Mouse (Mus musculus): Measurements from ENCODE around the gene Vps18. TPM values are rescaled to one million over a fixed set of nuclear protein-coding genes. Genes with fewer than 3 reads are reported as not detected.
A peak's percentile ranks its signal among the peaks of the same experiment; 100 is the strongest.

The Vps18 gene
- total RNA-seq, 2 experiments from 2014 or later, result 29.3 to 31.3 TPM

- DNase-seq, result no peak
- intact Hi-C loops (cut with DNase I), result no loop called here
Observed at GRCm38 (mm10) chr2:119318043-119318710, 29.6 kb downstream of the Vps18 start.

- no peak for DNase-seq
- intact Hi-C loops (cut with DNase I), result no loop called here
Observed at GRCm38 (mm10) chr2:119320571-119320970, 32.0 kb downstream of the Vps18 start.

DNA sequence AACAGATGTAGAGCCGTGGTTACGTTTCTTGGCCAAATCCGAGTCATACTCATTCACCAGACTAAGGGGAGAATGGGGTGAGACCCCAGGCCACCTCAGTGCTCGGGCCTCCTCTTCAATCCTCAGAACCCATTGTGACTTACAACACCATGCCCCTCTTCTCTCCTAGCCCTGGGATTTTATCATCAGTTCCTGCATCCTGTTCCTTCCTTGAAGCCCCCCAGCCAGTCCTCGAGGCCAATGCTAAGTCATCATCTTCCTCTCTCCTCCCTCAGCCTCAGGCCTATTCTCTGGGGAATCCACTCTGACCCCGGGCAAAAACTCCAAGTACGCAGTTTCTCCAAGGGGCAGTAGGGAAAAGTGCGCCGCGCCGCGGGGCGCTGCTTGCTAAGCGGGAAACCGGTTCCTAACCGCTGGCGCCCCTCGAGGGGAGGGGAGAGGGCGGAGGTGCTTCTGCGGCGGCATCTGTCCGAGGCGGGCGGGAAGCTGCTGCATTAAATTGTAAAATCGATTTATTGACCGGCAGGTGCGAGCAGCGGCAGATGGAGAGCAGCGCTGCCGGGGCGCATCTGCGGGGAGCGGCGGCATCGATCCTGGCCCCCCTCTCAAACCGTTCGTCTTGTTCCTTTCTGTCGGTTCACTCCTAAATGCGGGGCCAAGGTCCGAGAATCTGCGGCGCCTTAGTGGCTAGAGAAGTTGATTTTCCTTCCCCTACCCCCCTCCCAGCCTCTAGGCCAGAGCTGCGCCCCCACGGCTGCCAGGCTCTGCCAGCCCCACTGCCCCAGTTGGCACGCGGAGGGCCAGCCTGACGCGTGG lies 33.4 kb downstream of the Vps18 start:
- intact Hi-C loops (cut with DNase I), result no loop called here
- DNase-seq, result no peak

GRCm38 (mm10) chr2:119322587-119323300 lies 34.2 kb downstream of the Vps18 start:
- peak; percentile 80 for DNase-seq
- intact Hi-C loops (cut with DNase I), result no loop called here

DNA sequence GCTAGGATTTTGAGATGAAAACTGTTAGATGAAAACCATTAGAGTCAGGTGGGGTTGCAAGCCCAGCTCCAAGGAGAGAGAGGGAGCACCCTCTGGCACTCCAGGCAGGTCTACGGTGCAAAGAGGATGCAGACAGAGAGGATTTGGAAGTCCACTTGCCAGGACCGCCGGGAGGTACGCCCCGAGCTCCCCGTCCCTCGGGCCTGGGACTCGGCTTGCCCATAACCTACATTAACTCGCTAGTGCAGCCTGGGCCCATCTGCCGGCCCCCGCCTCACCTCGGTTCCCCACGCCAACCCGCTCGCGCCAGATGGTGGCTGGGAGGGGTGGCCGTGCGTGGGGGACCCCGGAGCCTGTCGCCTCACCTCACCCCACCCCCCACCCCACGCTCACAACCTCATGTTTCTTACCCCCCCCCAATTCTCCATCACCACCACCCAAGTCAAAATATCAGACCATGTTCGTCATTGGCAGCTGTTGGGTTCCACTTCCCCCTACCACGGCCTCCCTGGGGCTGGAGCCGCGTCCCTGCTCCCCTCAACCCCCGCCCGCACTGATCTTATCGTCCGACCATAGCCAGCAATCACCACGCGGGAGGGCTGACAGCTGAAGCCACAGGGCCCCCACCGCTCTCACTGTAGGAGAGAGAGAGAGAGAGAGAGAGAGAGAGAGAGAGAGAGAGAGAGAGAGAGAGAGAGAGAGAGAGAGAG lies 35.5 kb downstream of the Vps18 start:
- intact Hi-C loops (cut with DNase I), result no loop called here

GRCm38 (mm10) chr2:119324576-119325318 lies 36.2 kb downstream of the Vps18 start:
- DNase-seq, result no peak
- intact Hi-C loops (cut with DNase I), result no loop called here

More for the DNA sequence above, 35.5 kb downstream of the Vps18 start:
- DNase-seq, result no peak

- intact Hi-C loops (cut with DNase I), result no loop called here
- no peak for DNase-seq
Observed at GRCm38 (mm10) chr2:119325568-119326143, 37.1 kb downstream of the Vps18 start, which contains the start of gene Dll4. TSS of gene Dll4 (plus strand) at chr2:119325784.

- intact Hi-C loops (cut with DNase I), result no loop called here
- DNase-seq, result no peak
Observed at GRCm38 (mm10) chr2:119326161-119327101, 37.9 kb downstream of the Vps18 start.

DNA sequence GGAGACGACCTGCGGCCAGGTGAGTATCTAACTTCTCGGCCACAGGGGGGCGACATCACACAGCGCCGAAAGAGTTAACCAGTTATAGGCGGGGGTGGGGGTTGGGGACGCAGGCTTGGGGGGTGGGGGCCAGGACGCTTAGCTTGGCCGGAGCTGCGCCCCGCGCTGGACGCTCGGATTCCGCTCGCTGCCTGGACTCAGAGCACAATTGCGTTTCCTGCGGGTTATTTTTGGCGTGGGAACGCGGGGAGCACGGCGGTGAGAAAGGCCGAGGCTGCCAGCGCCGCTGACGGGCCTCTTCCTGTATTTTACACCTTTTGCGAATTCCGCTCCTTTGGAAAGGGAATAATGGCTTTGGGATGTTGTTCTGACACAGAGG lies 38.6 kb downstream of the Vps18 start:
- intact Hi-C loops (cut with DNase I), result no loop called here
- DNase-seq, result peak; percentile 65

GRCm38 (mm10) chr2:119327942-119328526 lies 39.5 kb downstream of the Vps18 start:
- intact Hi-C loops (cut with DNase I), result no loop called here
- DNase-seq, result no peak

- DNase-seq, result no peak
- intact Hi-C loops (cut with DNase I), result no loop called here
Observed at GRCm38 (mm10) chr2:119328546-119328945, 40.0 kb downstream of the Vps18 start.

DNA sequence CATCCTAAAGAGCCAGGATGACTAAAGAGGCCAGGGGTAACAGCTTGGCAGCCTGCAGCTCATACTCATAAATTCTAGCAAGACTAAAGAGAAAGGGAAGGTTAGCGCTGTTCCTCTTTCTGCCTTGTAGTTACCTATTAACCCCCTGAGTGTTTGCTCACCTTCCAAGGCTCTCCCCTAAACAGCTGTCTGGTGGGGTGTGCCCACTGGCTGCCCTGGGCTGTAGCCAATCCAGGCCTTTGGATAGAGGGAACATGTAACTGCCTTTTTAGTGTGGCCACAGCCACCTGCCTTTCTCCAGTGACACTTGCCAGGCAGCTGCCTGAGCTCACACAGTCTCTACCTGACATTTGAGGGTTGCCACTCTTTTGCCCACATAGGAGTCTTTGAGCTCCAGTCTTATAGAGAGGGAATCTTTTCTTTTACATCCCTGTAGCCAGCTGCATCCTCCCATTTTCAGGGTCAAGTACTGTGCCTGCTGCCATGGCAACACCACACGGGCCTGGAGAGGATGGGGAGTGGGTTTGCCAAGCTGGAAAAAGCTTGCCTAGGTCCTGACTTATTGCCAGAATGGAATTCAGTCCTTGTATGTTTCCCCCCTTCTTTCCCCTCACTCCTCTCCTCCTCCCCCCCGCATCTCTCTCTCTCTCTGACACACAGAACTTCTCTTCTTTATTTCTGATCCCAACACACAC lies 40.7 kb downstream of the Vps18 start:
- DNase-seq, result peak; percentile 43
- intact Hi-C loops (cut with DNase I), result no loop called here

DNA sequence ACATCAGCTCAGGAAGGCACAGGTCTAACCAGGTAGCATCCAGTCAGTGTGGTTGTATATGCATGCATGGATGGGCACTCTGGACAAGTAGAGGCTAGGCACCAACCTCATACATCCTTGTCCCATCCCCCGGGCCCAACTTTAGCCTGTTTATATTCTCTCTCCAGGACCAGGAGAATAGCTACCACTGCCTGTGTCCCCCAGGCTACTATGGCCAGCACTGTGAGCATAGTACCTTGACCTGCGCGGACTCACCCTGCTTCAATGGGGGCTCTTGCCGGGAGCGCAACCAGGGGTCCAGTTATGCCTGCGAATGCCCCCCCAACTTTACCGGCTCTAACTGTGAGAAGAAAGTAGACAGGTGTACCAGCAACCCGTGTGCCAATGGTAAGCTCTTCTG lies 42.3 kb downstream of the Vps18 start:
- DNase-seq, result no peak
- intact Hi-C loops (cut with DNase I), result no loop called here

- intact Hi-C loops (cut with DNase I), result no loop called here
- no peak for DNase-seq
Observed at GRCm38 (mm10) chr2:119332177-119332661, 43.7 kb downstream of the Vps18 start.

- intact Hi-C loops (cut with DNase I), result no loop called here
- no peak for DNase-seq
Observed at GRCm38 (mm10) chr2:119334135-119334534, 45.6 kb downstream of the Vps18 start.

GRCm38 (mm10) chr2:119334964-119335525 lies 46.5 kb downstream of the Vps18 start:
- no peak for DNase-seq
- intact Hi-C loops (cut with DNase I), result loop anchor here (5.0 kb wide), 1 partner anchor 82 kb away; no protein-coding TSS in a partner anchor

DNA sequence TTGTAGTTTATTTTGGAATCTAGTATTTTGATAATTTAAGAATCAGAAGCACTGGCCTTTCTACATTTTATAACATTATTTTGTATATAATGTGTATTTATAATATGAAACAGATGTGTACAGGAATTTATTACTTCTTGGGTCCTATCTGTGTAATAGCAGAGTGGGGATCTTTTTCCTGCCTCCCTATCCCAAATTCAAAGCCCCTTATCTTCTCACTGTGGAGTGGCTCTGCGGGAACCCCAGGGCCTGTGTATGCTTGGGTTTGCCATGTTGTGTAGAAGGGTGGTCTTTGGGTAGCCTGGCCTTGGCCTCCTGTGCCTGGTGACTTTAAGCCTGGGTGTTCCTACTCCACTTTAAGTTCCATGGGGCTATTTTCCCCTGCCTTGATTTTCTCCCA lies 47.0 kb downstream of the Vps18 start:
- DNase-seq, result no peak
- intact Hi-C loops (cut with DNase I), result loop anchor here (5.0 kb wide), 1 partner anchor 82 kb away; no protein-coding TSS in a partner anchor

All from left cerebral cortex, postnatal 4 days (tissue).